ENCODE assay signal across 13 mouse cellular contexts in the genomic region with DNA sequence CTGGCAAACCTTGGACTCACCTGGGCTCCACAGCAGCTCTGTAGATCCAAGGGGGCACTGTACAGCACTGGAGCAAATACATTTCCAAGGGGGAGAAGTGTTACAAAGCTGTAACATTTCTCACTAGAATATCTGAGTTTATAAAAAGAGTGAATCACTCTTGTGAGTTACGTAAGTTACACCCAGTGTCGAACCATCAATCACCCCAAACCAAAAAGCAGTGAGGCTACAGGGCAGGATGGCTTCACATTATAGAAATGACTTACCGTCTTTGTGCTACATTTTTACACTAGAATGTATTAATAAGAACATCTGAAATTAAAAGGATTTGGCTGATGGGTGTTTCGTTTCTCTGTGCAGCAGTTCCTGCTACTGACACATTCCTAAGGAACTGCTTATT.
A peak's percentile ranks its signal among the peaks of the same experiment; 100 is the strongest.
DNase-seq lines count a peak whose midpoint lies in the region; ATAC-seq and TF ChIP-seq lines count a peak whose summit lies in the region.
"Had no signal": no experiment of that assay in that cellular context is flagged by ENCODE, and none has a peak within 500 bp of the region (broad histone marks: within the 10 kb centered on the region; RNA-seq: fewer than 3 reads in every experiment).

No protein-coding gene starts in this region.

- 74% methylated on average over 4 of the region's 4 CpGs for WGBS in heart, embryonic 10.5 days
- 58% methylated on average over 4 of the region's 4 CpGs for WGBS in bone marrow, adult 2 months
- 73% methylated on average over 4 of the region's 4 CpGs for WGBS in liver, embryonic 16.5 days (ENCODE audit: insufficient replicate concordance)

- no peak overlapping the region for H3K4me2 ChIP-seq in liver, embryonic 16.5 days (ENCODE audit: low read depth, low read length)
- H3K4me2 ChIP-seq: intestine, embryonic 15.5 days; midbrain, embryonic 15.5 days; neural tube, embryonic 12.5 days had no signal

- no peak for ATAC-seq in liver, embryonic 16.5 days (ENCODE audit: low read depth)
- ATAC-seq in granulocyte monocyte progenitor cell, adult 5-6 weeks (replicated peaks; ENCODE audit: poor library complexity, severe bottlenecking), result no peak
- ATAC-seq: midbrain, embryonic 15.5 days had no signal

- H3K4me3 ChIP-seq in heart, embryonic 10.5 days, result no peak overlapping the region
- H3K4me3 ChIP-seq in left cerebral cortex, adult 2 months, result peak overlapping the region; percentile 1
- H3K4me3 ChIP-seq in bone marrow, adult 2 months (replicated peaks; ENCODE audit: control insufficient read depth, low read depth, low read length), result no peak overlapping the region
- H3K4me3 ChIP-seq in liver, embryonic 16.5 days (ENCODE audit: low read depth, low read length), result no peak overlapping the region
- H3K4me3 ChIP-seq: intestine, embryonic 15.5 days; midbrain, embryonic 15.5 days; neural tube, embryonic 12.5 days had no signal

- no peak overlapping the region for H3K9ac ChIP-seq in liver, embryonic 16.5 days (ENCODE audit: low read depth, low read length)
- H3K9ac ChIP-seq: intestine, embryonic 15.5 days; midbrain, embryonic 15.5 days; neural tube, embryonic 12.5 days had no signal

- H3K36me3 ChIP-seq in heart, embryonic 10.5 days, result no peaks in the 10 kb centered on the region
- H3K36me3 ChIP-seq in liver, embryonic 16.5 days (ENCODE audit: control insufficient read depth, insufficient read depth), result no peaks in the 10 kb centered on the region
- H3K36me3 ChIP-seq: intestine, embryonic 15.5 days; midbrain, embryonic 15.5 days; neural tube, embryonic 12.5 days had no signal

- TF ChIP-seq POLR2A in bone marrow, adult 2 months (IDR thresholded peaks at IDR 0.05; ENCODE audit: borderline replicate concordance, control insufficient read depth, low read depth, low read length), result no peak

- peak overlapping the region; percentile 79; the same call in 1 of the 2 replicates for H3K27ac ChIP-seq in heart, embryonic 10.5 days
- H3K27ac ChIP-seq in left cerebral cortex, adult 2 months, result peak overlapping the region; percentile 68
- peak overlapping the region; percentile 35; the same call in 1 of the 2 replicates for H3K27ac ChIP-seq in bone marrow, adult 2 months (ENCODE audit: control insufficient read depth, insufficient read depth, low read depth, low read length, poor library complexity)
- H3K27ac ChIP-seq in liver, embryonic 16.5 days (ENCODE audit: low read length), result 0 out of 2 replicates have a peak overlapping the region, but pooled peaks have one; percentile 41
- H3K27ac ChIP-seq: intestine, embryonic 15.5 days; midbrain, embryonic 15.5 days; neural tube, embryonic 12.5 days had no signal

- peaks cover 65% of the 10 kb centered on the region for H3K4me1 ChIP-seq in heart, embryonic 10.5 days
- peaks cover 11% of the 10 kb centered on the region for H3K4me1 ChIP-seq in bone marrow, adult 2 months (ENCODE audit: control insufficient read depth, insufficient read depth, low read length)
- H3K4me1 ChIP-seq in liver, embryonic 16.5 days (ENCODE audit: control insufficient read depth, low read depth, low read length), result peaks cover 30% of the 10 kb centered on the region

- H3K27me3 ChIP-seq in heart, embryonic 10.5 days (ENCODE audit: insufficient read depth, poor library complexity, severe bottlenecking), result no peaks in the 10 kb centered on the region
- H3K27me3 ChIP-seq in liver, embryonic 16.5 days (ENCODE audit: control insufficient read depth, insufficient read depth, low read depth, low read length), result no peaks in the 10 kb centered on the region
- H3K27me3 ChIP-seq: intestine, embryonic 15.5 days; midbrain, embryonic 15.5 days; neural tube, embryonic 12.5 days had no signal

- H3K9me3 ChIP-seq in heart, embryonic 10.5 days, result no peaks in the 10 kb centered on the region
- H3K9me3 ChIP-seq in liver, embryonic 16.5 days (replicated peaks; ENCODE audit: control insufficient read depth, low read length), result no peaks in the 10 kb centered on the region
- H3K9me3 ChIP-seq: intestine, embryonic 15.5 days; midbrain, embryonic 15.5 days; neural tube, embryonic 12.5 days had no signal

- no peak for TF ChIP-seq CTCF in left cerebral cortex, adult 2 months (IDR thresholded peaks at IDR 0.05)
- no peak for TF ChIP-seq CTCF in bone marrow, adult 2 months (IDR thresholded peaks at IDR 0.05; ENCODE audit: control insufficient read depth, insufficient read depth, low read length)

- DNase-seq in heart, embryonic 10.5 days (ENCODE audit: low spot score), result no peak
- DNase-seq in heart, adult 11 months, result no peak
- no peak for DNase-seq in left cerebral cortex, adult 2 months (ENCODE audit: extremely low spot score in 1 of 2, low spot score in 2 of 2)
- DNase-seq in left cerebral cortex, postnatal 14 days (ENCODE audit: low spot score in 2 of 2), result no peak
- no peak for DNase-seq in layer of hippocampus, adult 8-10 months (ENCODE audit: low spot score in 2 of 2)
- DNase-seq: cerebellum, adult 9-10 months; thymus, adult 18-20 months had no signal

- intact Hi-C loops in left cerebral cortex, adult 2 months (cut with DNase I), result no loop called here
- intact Hi-C loops in left cerebral cortex, postnatal 14 days (cut with DNase I), result no loop called here
